Comparison of ENCODE assay signal across 2 mouse cellular contexts in the genomic region with DNA sequence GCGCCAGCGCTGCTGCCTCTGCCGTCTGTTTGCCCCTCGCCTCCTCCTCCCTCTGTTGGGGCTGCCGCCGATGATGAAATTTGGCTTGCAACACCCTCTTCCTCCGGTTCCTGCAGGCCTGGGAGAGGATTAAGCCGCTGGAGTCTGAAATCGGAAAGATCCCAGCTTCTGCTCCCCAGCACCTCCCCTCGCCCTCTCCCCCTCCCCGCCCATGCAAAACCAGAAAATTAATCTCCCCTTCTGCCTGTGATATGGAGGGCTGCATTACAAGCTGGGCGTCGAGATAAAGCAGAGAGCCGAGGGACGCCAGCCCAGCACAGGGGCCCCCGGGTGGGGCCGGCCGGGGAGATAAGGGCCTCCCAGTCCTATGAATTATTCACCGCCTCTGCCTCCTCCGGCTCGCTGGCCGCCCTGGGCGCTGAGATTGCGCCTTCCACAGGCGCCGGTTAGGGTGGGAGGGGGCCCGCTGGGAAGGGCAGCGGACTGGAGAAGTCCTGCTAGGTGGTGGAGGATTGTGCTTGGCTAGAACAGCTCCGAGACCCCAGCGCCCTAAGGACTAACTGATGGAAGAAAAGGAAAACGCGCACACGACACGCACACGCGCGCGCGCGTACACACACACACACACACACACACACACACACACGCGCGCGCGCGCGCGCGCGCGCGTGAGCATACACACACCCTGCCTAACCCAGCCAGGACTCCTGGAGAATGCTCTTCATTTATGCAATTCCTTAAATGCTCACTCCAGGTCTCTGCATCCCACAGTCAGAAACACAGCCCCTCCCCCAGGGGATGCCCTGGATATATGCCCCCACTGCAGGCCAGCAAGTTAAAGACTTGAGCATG.
TF ChIP-seq lines count a peak whose summit lies in the region.

No protein-coding gene starts in this region.

TF ChIP-seq in CH12.LX, 34 proteins besides CTCF, POLR2A, EP300 and RAD21:
- TF ChIP-seq UBTF (IDR thresholded peaks at IDR 0.05; ENCODE audit: low read depth, low read length) (no peak), ZC3H11A (IDR thresholded peaks at IDR 0.05; ENCODE audit: low read depth, low read length) (no peak), MAFK (IDR thresholded peaks at IDR 0.05; ENCODE audit: insufficient replicate concordance, low read length) (no peak), NELFE (IDR thresholded peaks at IDR 0.05; ENCODE audit: low read depth, low read length) (no peak), CHD2 (IDR thresholded peaks at IDR 0.05; ENCODE audit: low read length) (no peak), POLR2AphosphoS2 (IDR thresholded peaks at IDR 0.05; ENCODE audit: low read depth, low read length) (no peak), ZKSCAN1 (IDR thresholded peaks at IDR 0.05; ENCODE audit: borderline replicate concordance, low read depth, low read length) (no peak), USF2 (conservative IDR thresholded peaks at IDR 0.05; ENCODE audit: low read depth, low read length) (no peak), PAX5 (IDR thresholded peaks at IDR 0.05; ENCODE audit: low read length) (no peak)
TF ChIP-seq in CH12.LX: peak in this region for 0.

TF ChIP-seq in myocyte, 11 proteins besides CTCF, POLR2A, EP300 and RAD21:
- TF ChIP-seq CEBPB (IDR thresholded peaks at IDR 0.05; ENCODE audit: insufficient read depth, poor library complexity, severe bottlenecking): peak; percentile 88
- no peak for TF ChIP-seq MAX (IDR thresholded peaks at IDR 0.05; ENCODE audit: low read depth)
- no peak for TF ChIP-seq TCF12 (IDR thresholded peaks at IDR 0.05; ENCODE audit: insufficient read depth, poor library complexity, severe bottlenecking)
- no peak for TF ChIP-seq REST (IDR thresholded peaks at IDR 0.05; ENCODE audit: insufficient read depth, insufficient read length)
- TF ChIP-seq MYOD1 (IDR thresholded peaks at IDR 0.05; ENCODE audit: control insufficient read depth in 1 of 3, insufficient read length in 2 of 3, low read depth in 2 of 3): no peak
- TF ChIP-seq USF1 (IDR thresholded peaks at IDR 0.05; ENCODE audit: low read depth): no peak
- TF ChIP-seq E2F4 (IDR thresholded peaks at IDR 0.05; ENCODE audit: insufficient read depth): no peak
- TF ChIP-seq SRF (IDR thresholded peaks at IDR 0.05; ENCODE audit: control insufficient read depth, insufficient read length, low read depth): no peak
- peak in 1 of 3 experiments; percentile 41 for TF ChIP-seq MYOG (IDR thresholded peaks at IDR 0.05; ENCODE audit: control insufficient read depth in 1 of 3, insufficient read depth in 1 of 3, insufficient read length in 2 of 3, low read depth in 2 of 3)
